Comparison of ENCODE assay signal across 10 mouse cellular contexts in the genomic region with DNA sequence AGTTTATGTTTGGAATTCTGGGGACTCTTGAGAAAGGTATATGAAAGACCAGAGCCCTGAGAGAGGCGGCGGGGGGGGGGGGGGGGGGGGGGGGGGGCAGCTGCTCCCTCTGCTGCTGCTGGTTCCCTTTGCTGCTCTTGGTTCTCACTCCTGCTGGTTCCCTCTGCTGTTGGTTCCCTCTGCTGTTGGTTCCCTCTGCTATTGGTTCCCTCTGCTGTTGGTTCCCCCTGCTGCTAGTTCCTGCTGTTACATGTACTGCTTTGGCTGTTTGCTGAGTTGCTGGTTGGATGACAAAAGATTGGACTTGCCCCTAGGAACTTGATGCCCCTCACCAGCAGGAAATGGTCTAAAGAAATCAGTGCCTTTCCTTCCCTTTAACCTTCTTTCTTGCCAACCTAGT.
A peak's percentile ranks its signal among the peaks of the same experiment; 100 is the strongest.
DNase-seq lines count a peak whose midpoint lies in the region; ATAC-seq and TF ChIP-seq lines count a peak whose summit lies in the region.
"Had no signal": no experiment of that assay in that cellular context is flagged by ENCODE, and none has a peak within 500 bp of the region (broad histone marks: within the 10 kb centered on the region; RNA-seq: fewer than 3 reads in every experiment).

No protein-coding gene starts in this region.

- WGBS in liver, embryonic 14.5 days (ENCODE audit: insufficient replicate concordance): no CpG with 5 or more reads among the region's 2 CpGs
- WGBS in liver, embryonic 11.5 days: no CpG with 5 or more reads among the region's 2 CpGs
- WGBS in hindbrain, embryonic 16.5 days: no CpG with 5 or more reads among the region's 2 CpGs

- H3K4me2 ChIP-seq in liver, embryonic 14.5 days (ENCODE audit: low read depth): no peak overlapping the region
- H3K4me2 ChIP-seq in liver, embryonic 11.5 days: no peak overlapping the region
- no peak overlapping the region for H3K4me2 ChIP-seq in CH12.LX (ENCODE audit: insufficient read depth, low read depth, poor library complexity, severe bottlenecking)
- H3K4me2 ChIP-seq in hindbrain, embryonic 16.5 days (ENCODE audit: low read length): no peak overlapping the region
- H3K4me2 ChIP-seq: heart, embryonic 15.5 days had no signal

- no peaks in the 10 kb centered on the region for H3K79me2 ChIP-seq in CH12.LX (replicated peaks; ENCODE audit: control insufficient read depth, extremely low read depth, insufficient read depth, poor library complexity, severe bottlenecking)

- H3K4me3 ChIP-seq in liver, embryonic 14.5 days (ENCODE audit: insufficient read depth in 1 of 2, low read depth in 2 of 2, low read length in 2 of 2): no peak overlapping the region
- no peak overlapping the region for H3K4me3 ChIP-seq in liver, embryonic 11.5 days (ENCODE audit: low read depth, low read length)
- no peak overlapping the region for H3K4me3 ChIP-seq in CH12.LX (replicated peaks in 1 of 3; ENCODE audit: low read depth in 2 of 3, low read length in 2 of 3, poor library complexity in 1 of 3)
- H3K4me3 ChIP-seq in hindbrain, embryonic 16.5 days (ENCODE audit: low read length): no peak overlapping the region
- H3K4me3 ChIP-seq: heart, embryonic 15.5 days had no signal

- H3K36me3 ChIP-seq in liver, embryonic 14.5 days (replicated peaks; ENCODE audit: control insufficient read depth, insufficient read depth, low read depth): no peaks in the 10 kb centered on the region
- H3K36me3 ChIP-seq in liver, embryonic 11.5 days (ENCODE audit: control insufficient read depth, insufficient read depth, low read length): no peaks in the 10 kb centered on the region
- no peaks in the 10 kb centered on the region for H3K36me3 ChIP-seq in CH12.LX (replicated peaks in 1 of 2; ENCODE audit: control insufficient read depth in 1 of 2, insufficient read depth in 1 of 2, low read length in 1 of 2)
- H3K36me3 ChIP-seq in hindbrain, embryonic 16.5 days (ENCODE audit: control insufficient read depth, insufficient read depth, low read length): no peaks in the 10 kb centered on the region
- H3K36me3 ChIP-seq: heart, embryonic 15.5 days had no signal

- TF ChIP-seq POLR2A in CH12.LX (IDR thresholded peaks at IDR 0.05; ENCODE audit: low read depth, low read length): no peak

- no peaks in the 10 kb centered on the region for H3K27me3 ChIP-seq in liver, embryonic 14.5 days (ENCODE audit: control insufficient read depth, insufficient read depth, low read length)
- H3K27me3 ChIP-seq in liver, embryonic 11.5 days (replicated peaks; ENCODE audit: control insufficient read depth, insufficient read depth, low read length): no peaks in the 10 kb centered on the region
- H3K27me3 ChIP-seq in CH12.LX (replicated peaks): no peaks in the 10 kb centered on the region
- H3K27me3 ChIP-seq in hindbrain, embryonic 16.5 days (replicated peaks; ENCODE audit: control insufficient read depth, insufficient read depth, low read length): no peaks in the 10 kb centered on the region; the same call in 1 of the 2 replicates
- H3K27me3 ChIP-seq: heart, embryonic 15.5 days had no signal

- dilution Hi-C loops in CH12.LX (cut with MboI; ENCODE audit: extremely low pct_ligation_motif_present, extremely low pct_unique_long_range_greater_than_20kb, low sequenced_read_pairs): no loop called here

- in situ Hi-C loops in CH12.LX (cut with MboI; ENCODE audit: low pct_ligation_motif_present, low pct_unique_long_range_greater_than_20kb, low sequenced_read_pairs): no loop called here

- peak; percentile 48 for TF ChIP-seq CTCF in liver, embryonic 14.5 days (IDR thresholded peaks at IDR 0.05; ENCODE audit: low read depth)
- peak in 1 of 2 experiments; percentile 45; a peak in 2 of 4 replicates for TF ChIP-seq CTCF in CH12.LX (conservative IDR thresholded peaks at IDR 0.05 in 1 of 2, IDR thresholded peaks at IDR 0.05 in 1 of 2; ENCODE audit: low read depth in 2 of 2, low read length in 2 of 2)

- no peak overlapping the region for H3K27ac ChIP-seq in liver, embryonic 14.5 days
- no peak overlapping the region for H3K27ac ChIP-seq in liver, embryonic 11.5 days (ENCODE audit: low read depth, low read length)
- H3K27ac ChIP-seq in CH12.LX (ENCODE audit: insufficient read depth, low read depth): no peak overlapping the region
- no peak overlapping the region for H3K27ac ChIP-seq in hindbrain, embryonic 16.5 days (ENCODE audit: low read depth, low read length)
- H3K27ac ChIP-seq: heart, embryonic 15.5 days; macrophage had no signal

- TF ChIP-seq EP300 in liver, embryonic 14.5 days (IDR thresholded peaks at IDR 0.05; ENCODE audit: low read depth): no peak
- no peak for TF ChIP-seq EP300 in CH12.LX (IDR thresholded peaks at IDR 0.05; ENCODE audit: low read length)

- ATAC-seq in liver, embryonic 14.5 days (ENCODE audit: insufficient read depth): no peak
- no peak for ATAC-seq in liver, embryonic 11.5 days (replicated peaks; ENCODE audit: low FRiP score)
- 0 out of 2 replicates have a peak, but pooled peaks have one; percentile 58 for ATAC-seq in common myeloid progenitor, adult 5-6 weeks (replicated peaks; ENCODE audit: low read depth, poor library complexity, severe bottlenecking)
- ATAC-seq in hindbrain, embryonic 16.5 days: no peak

- DNase-seq in liver, embryonic 14.5 days (ENCODE audit: low read depth in 3 of 3, low spot score in 3 of 3): no peak
- DNase-seq in liver, embryonic 11.5 days (ENCODE audit: low spot score): no peak
- DNase-seq in 416B (ENCODE audit: low read depth): peak; percentile 44
- no peak for DNase-seq in CH12.LX (ENCODE audit: extremely low read depth)
- DNase-seq in right cerebral cortex, adult 2 months (ENCODE audit: low spot score in 2 of 2): no peak
- DNase-seq: cerebellum, postnatal 25 days had no signal

- no peak overlapping the region for H3K9ac ChIP-seq in liver, embryonic 14.5 days (replicated peaks)
- H3K9ac ChIP-seq in liver, embryonic 11.5 days (ENCODE audit: low read depth, low read length): no peak overlapping the region
- H3K9ac ChIP-seq in CH12.LX (ENCODE audit: insufficient read depth, low read depth): no peak overlapping the region
- no peak overlapping the region for H3K9ac ChIP-seq in hindbrain, embryonic 16.5 days (ENCODE audit: low read depth, low read length)
- H3K9ac ChIP-seq: heart, embryonic 15.5 days had no signal

- peak; percentile 33 for TF ChIP-seq RAD21 in CH12.LX (IDR thresholded peaks at IDR 0.05; ENCODE audit: low read depth, low read length)

- no peaks in the 10 kb centered on the region for H3K9me3 ChIP-seq in liver, embryonic 14.5 days (ENCODE audit: control insufficient read depth, low read length)
- no peaks in the 10 kb centered on the region for H3K9me3 ChIP-seq in liver, embryonic 11.5 days (ENCODE audit: control insufficient read depth, low read length)
- peaks cover 5% of the 10 kb centered on the region for H3K9me3 ChIP-seq in CH12.LX (replicated peaks; ENCODE audit: low read length)
- H3K9me3 ChIP-seq in hindbrain, embryonic 16.5 days (ENCODE audit: control insufficient read depth, low read length): peaks cover 3% of the 10 kb centered on the region; the same call in 1 of the 2 replicates
- H3K9me3 ChIP-seq: heart, embryonic 15.5 days had no signal

- 0 out of 4 replicates have a peak, but pooled peaks cover 0 to 2% of the 10 kb centered on the region in 2 experiments for H3K4me1 ChIP-seq in liver, embryonic 14.5 days (replicated peaks; ENCODE audit: control insufficient read depth in 2 of 2, insufficient read depth in 2 of 2, low read length in 1 of 2)
- H3K4me1 ChIP-seq in liver, embryonic 11.5 days (replicated peaks; ENCODE audit: control insufficient read depth, insufficient read depth, low read length): no peaks in the 10 kb centered on the region
- H3K4me1 ChIP-seq in CH12.LX (ENCODE audit: control insufficient read depth in 1 of 2, insufficient read depth in 2 of 2): peaks cover 2 to 10% of the 10 kb centered on the region in 2 experiments; a peak in 3 of 4 replicates
- no peaks in the 10 kb centered on the region for H3K4me1 ChIP-seq in hindbrain, embryonic 16.5 days (ENCODE audit: control insufficient read depth, insufficient read depth, low read depth, low read length)

TF ChIP-seq in CH12.LX, 34 proteins besides CTCF, POLR2A, EP300 and RAD21:
- TF ChIP-seq ZNF384 (IDR thresholded peaks at IDR 0.05; ENCODE audit: low read depth, low read length): no peak
- TF ChIP-seq SMC3 (IDR thresholded peaks at IDR 0.05; ENCODE audit: low read depth, low read length): peak; percentile 48
- peak; percentile 53 for TF ChIP-seq HCFC1 (IDR thresholded peaks at IDR 0.05; ENCODE audit: low read depth, low read length)
TF ChIP-seq in CH12.LX: peak in this region for 2.
